Mouse (Mus musculus) cerebellum, adult 9-10 months (tissue): Measurements from ENCODE around the gene Rasgrp3.
"Not testable (repeated sequence)": the region's sequence is repeated elsewhere in the genome, so short reads cannot be mapped to it uniquely, and the experiment has no call there.

Source experiments
- DNase-seq: peaks from one replicate; pipeline ENCODE4 v3.0.0; 2022

The Rasgrp3 gene

GRCm38 (mm10) chr17:75463223-75463622 is 27.5 kb downstream of the Rasgrp3 start:
- not testable (repeated sequence) for DNase-seq

- DNase-seq, result no peak
Observed at GRCm38 (mm10) chr17:75463645-75464044, 27.9 kb downstream of the Rasgrp3 start.

GRCm38 (mm10) chr17:75464331-75464982 is 28.8 kb downstream of the Rasgrp3 start:
- DNase-seq, result no peak

GRCm38 (mm10) chr17:75464983-75465634 is 29.4 kb downstream of the Rasgrp3 start:
- peak; percentile 9 for DNase-seq

GRCm38 (mm10) chr17:75465635-75465997 is 29.9 kb downstream of the Rasgrp3 start:
- DNase-seq, result no peak

GRCm38 (mm10) chr17:75466948-75467347 is 31.3 kb downstream of the Rasgrp3 start:
- no peak for DNase-seq

GRCm38 (mm10) chr17:75467526-75467925 is 31.8 kb downstream of the Rasgrp3 start:
- DNase-seq, result no peak

- DNase-seq, result no peak
Observed at GRCm38 (mm10) chr17:75468479-75469114, 32.9 kb downstream of the Rasgrp3 start.

GRCm38 (mm10) chr17:75470325-75470724 is 34.6 kb downstream of the Rasgrp3 start:
- DNase-seq, result no peak

- no peak for DNase-seq
Observed at GRCm38 (mm10) chr17:75470885-75471610, 35.4 kb downstream of the Rasgrp3 start.

- DNase-seq, result no peak
Observed at GRCm38 (mm10) chr17:75471644-75472253, 36.1 kb downstream of the Rasgrp3 start.

GRCm38 (mm10) chr17:75472379-75472778 is 36.7 kb downstream of the Rasgrp3 start:
- DNase-seq, result no peak

- DNase-seq, result no peak
Observed at GRCm38 (mm10) chr17:75475985-75476384, 40.3 kb downstream of the Rasgrp3 start.

- DNase-seq, result no peak
Observed at GRCm38 (mm10) chr17:75476736-75477416, 41.2 kb downstream of the Rasgrp3 start.

GRCm38 (mm10) chr17:75477655-75478054 is 42.0 kb downstream of the Rasgrp3 start:
- no peak for DNase-seq

GRCm38 (mm10) chr17:75478836-75479235 is 43.1 kb downstream of the Rasgrp3 start:
- DNase-seq, result no peak

GRCm38 (mm10) chr17:75479663-75480062 is 44.0 kb downstream of the Rasgrp3 start:
- no peak for DNase-seq

GRCm38 (mm10) chr17:75480379-75480778 is 44.7 kb downstream of the Rasgrp3 start:
- no peak for DNase-seq

GRCm38 (mm10) chr17:75486205-75486604 is 50.5 kb downstream of the Rasgrp3 start:
- peak; percentile 8 for DNase-seq

- no peak for DNase-seq
Observed at GRCm38 (mm10) chr17:75495213-75495612, 59.5 kb downstream of the Rasgrp3 start.

- DNase-seq, result no peak
Observed at GRCm38 (mm10) chr17:75498241-75498651, 62.5 kb downstream of the Rasgrp3 start.

GRCm38 (mm10) chr17:75503031-75503430 is 67.3 kb downstream of the Rasgrp3 start:
- no peak for DNase-seq
